Mouse (Mus musculus): ENCODE measurements around the gene Phldb2. TPM values are rescaled to one million over a fixed set of nuclear protein-coding genes. Genes with fewer than 3 reads are reported as not detected.

Phldb2 gene
- total RNA-seq, 4 experiments from 2014 or later, result 11.3 to 12.6 (median 11.8) TPM

- no peak for DNase-seq (ENCODE audit: low spot score)
Measured at GRCm38 (mm10) chr16:45952035-45952434, 1.4 kb downstream of the Phldb2 start.

GRCm38 (mm10) chr16:45946335-45946734 is 7.1 kb downstream of the Phldb2 start:
- no peak for DNase-seq (ENCODE audit: low spot score)

- no peak for DNase-seq (ENCODE audit: low spot score)
Measured at GRCm38 (mm10) chr16:45945649-45946048, 7.7 kb downstream of the Phldb2 start.

- DNase-seq (ENCODE audit: low spot score), result no peak
Measured at GRCm38 (mm10) chr16:45945174-45945631, 8.2 kb downstream of the Phldb2 start.

GRCm38 (mm10) chr16:45942169-45942891 is 11.1 kb downstream of the Phldb2 start:
- no peak for DNase-seq (ENCODE audit: low spot score)

GRCm38 (mm10) chr16:45940701-45941100 is 12.7 kb downstream of the Phldb2 start:
- no peak for DNase-seq (ENCODE audit: low spot score)

- no peak for DNase-seq (ENCODE audit: low spot score)
Measured at GRCm38 (mm10) chr16:45939436-45939835, 14.0 kb downstream of the Phldb2 start.

- no peak for DNase-seq (ENCODE audit: low spot score)
Measured at GRCm38 (mm10) chr16:45937381-45937780, 16.0 kb downstream of the Phldb2 start.

GRCm38 (mm10) chr16:45936521-45936920 is 16.9 kb downstream of the Phldb2 start:
- no peak for DNase-seq (ENCODE audit: low spot score)

GRCm38 (mm10) chr16:45935956-45936483 is 17.4 kb downstream of the Phldb2 start:
- DNase-seq (ENCODE audit: low spot score), result no peak

- DNase-seq (ENCODE audit: low spot score), result no peak
Measured at GRCm38 (mm10) chr16:45934721-45935407, 18.5 kb downstream of the Phldb2 start.

GRCm38 (mm10) chr16:45930308-45930707 is 23.1 kb downstream of the Phldb2 start:
- peak; percentile 35 for DNase-seq (ENCODE audit: low spot score)

GRCm38 (mm10) chr16:45928090-45928489 is 25.3 kb downstream of the Phldb2 start:
- DNase-seq (ENCODE audit: low spot score), result no peak

GRCm38 (mm10) chr16:45927601-45928000 is 25.8 kb downstream of the Phldb2 start:
- peak; percentile 24 for DNase-seq (ENCODE audit: low spot score)

- no peak for DNase-seq (ENCODE audit: low spot score)
Measured at GRCm38 (mm10) chr16:45926875-45927274, 26.5 kb downstream of the Phldb2 start.

- peak; percentile 34 for DNase-seq (ENCODE audit: low spot score)
Measured at GRCm38 (mm10) chr16:45923731-45924424, 29.5 kb downstream of the Phldb2 start.

- DNase-seq (ENCODE audit: low spot score), result peak; percentile 69
Measured at GRCm38 (mm10) chr16:45922546-45923229, 30.7 kb downstream of the Phldb2 start.

GRCm38 (mm10) chr16:45919572-45919971 is 33.8 kb downstream of the Phldb2 start:
- DNase-seq (ENCODE audit: low spot score), result no peak

GRCm38 (mm10) chr16:45903595-45903994 is 49.8 kb downstream of the Phldb2 start:
- DNase-seq (ENCODE audit: low spot score), result no peak

- no peak for DNase-seq (ENCODE audit: low spot score)
Measured at GRCm38 (mm10) chr16:45898459-45898858, 54.9 kb downstream of the Phldb2 start.

- DNase-seq (ENCODE audit: low spot score), result no peak
Measured at GRCm38 (mm10) chr16:45896587-45896986, 56.8 kb downstream of the Phldb2 start.

GRCm38 (mm10) chr16:45894998-45895397 is 58.4 kb downstream of the Phldb2 start:
- DNase-seq (ENCODE audit: low spot score), result no peak
